Mouse (Mus musculus) MEL (cell line): ENCODE measurements around the gene Dock4. TPM values are rescaled to one million over a fixed set of nuclear protein-coding genes. Genes with fewer than 3 reads are reported as not detected.

ENCODE experiments used
- DNase-seq: peaks from one replicate; pipeline ENCODE4 v3.0.0; 2011; ENCODE audit warnings: low read depth, low spot score
- H3K27ac ChIP-seq: 2 replicates; pipeline ENCODE4 v1.5.1; 2012; ENCODE audit warnings: low read depth, mild to moderate bottlenecking, control low read depth, low read length, moderate library complexity; ENCODE audit not compliant: control insufficient read depth
- H3K27me3 ChIP-seq, 2 experiments: fragments of 150-350 bp in 1 of 2; sonication (generic) in 1 of 2; 2 replicates each; pipeline ENCODE4 v1.6.1; 2012; ENCODE audit warnings: low read length in 2 of 2, mild to moderate bottlenecking in 2 of 2, improper control_type of control experiment in 1 of 2, moderate library complexity in 1 of 2; ENCODE audit not compliant: insufficient read depth in 2 of 2, control insufficient read depth in 1 of 2
- H3K36me3 ChIP-seq, 2 experiments: 2 replicates each; pipeline ENCODE4 v1.6.1; 2012 to 2014; ENCODE audit warnings: low read length in 2 of 2, improper control_type of control experiment in 1 of 2, inconsistent platforms in 1 of 2, mild to moderate bottlenecking in 1 of 2; ENCODE audit not compliant: insufficient read depth in 2 of 2, control insufficient read depth in 1 of 2
- H3K4me1 ChIP-seq, 2 experiments: fragments of 150-350 bp in 1 of 2; sonication (generic) in 1 of 2; 2 replicates each; pipeline ENCODE4 v1.6.1; 2012; ENCODE audit warnings: low read length in 2 of 2, improper control_type of control experiment in 1 of 2, mild to moderate bottlenecking in 1 of 2; ENCODE audit not compliant: insufficient read depth in 2 of 2, control insufficient read depth in 1 of 2
- H3K4me3 ChIP-seq, 2 experiments: fragments of 150-350 bp in 1 of 2; sonication (generic) in 1 of 2; 2 replicates each; pipeline ENCODE4 v1.5.1; 2012; ENCODE audit warnings: low read depth in 2 of 2, low read length in 2 of 2, mild to moderate bottlenecking in 2 of 2, moderate library complexity in 2 of 2, control low read depth in 1 of 2, improper control_type of control experiment in 1 of 2; ENCODE audit not compliant: control insufficient read depth in 1 of 2, insufficient read depth in 1 of 2
- H3K79me2 ChIP-seq: 2 replicates; pipeline ENCODE4 v1.6.1; 2012; ENCODE audit warnings: mild to moderate bottlenecking, low read length, moderate library complexity; ENCODE audit not compliant: control insufficient read depth, poor library complexity, insufficient read depth
- H3K9ac ChIP-seq: 2 replicates; pipeline ENCODE4 v1.6.1; 2012; ENCODE audit warnings: low read depth, mild to moderate bottlenecking, control low read depth, low read length, moderate library complexity; ENCODE audit not compliant: control insufficient read depth, poor library complexity, severe bottlenecking
- H3K9me3 ChIP-seq: fragments of 150-350 bp; sonication (generic); replicated peaks from 2 replicates; pipeline ENCODE4 v1.6.1; 2012; ENCODE audit warnings: mild to moderate bottlenecking, low read length, improper control_type of control experiment, moderate library complexity; ENCODE audit not compliant: insufficient read depth
- BHLHE40 ChIP-seq: IDR thresholded peaks from 2 replicates; pipeline ENCODE4 v1.6.1; 2012; ENCODE audit warnings: low read depth, mild to moderate bottlenecking, inconsistent platforms, low read length, improper control_type of control experiment, borderline replicate concordance
- CHD2 ChIP-seq: IDR thresholded peaks from 2 replicates; pipeline ENCODE4 v1.6.1; 2011; ENCODE audit warnings: low read length, improper control_type of control experiment
- CTCF ChIP-seq, 3 experiments: IDR thresholded peaks in 2 of 3; conservative IDR thresholded peaks in 1 of 3; 2 replicates each; pipeline ENCODE4 v1.5.1; 2011 to 2012; ENCODE audit warnings: low read length in 3 of 3, low read depth in 2 of 3, mild to moderate bottlenecking in 2 of 3, improper control_type of control experiment in 1 of 3, inconsistent platforms in 1 of 3, mixed read lengths in 1 of 3, moderate library complexity in 1 of 3; ENCODE audit not compliant: control insufficient read depth in 1 of 3, insufficient read depth in 1 of 3, poor library complexity in 1 of 3, severe bottlenecking in 1 of 3
- ETS1 ChIP-seq: IDR thresholded peaks from 2 replicates; pipeline ENCODE4 v1.6.1; 2012; ENCODE audit warnings: low read depth, mild to moderate bottlenecking, inconsistent platforms, low read length, improper control_type of control experiment, moderate library complexity
- GABPA ChIP-seq: IDR thresholded peaks from 2 replicates; pipeline ENCODE4 v1.6.1; 2012; ENCODE audit warnings: low read depth, mild to moderate bottlenecking, inconsistent platforms, low read length, improper control_type of control experiment, moderate library complexity
- GATA1 ChIP-seq: IDR thresholded peaks from 2 replicates; pipeline ENCODE4 v1.6.1; 2011; ENCODE audit warnings: low read depth, low read length, improper control_type of control experiment
- HCFC1 ChIP-seq: IDR thresholded peaks from 2 replicates; pipeline ENCODE4 v1.6.1; 2012; ENCODE audit warnings: low read depth, mild to moderate bottlenecking, inconsistent platforms, low read length, improper control_type of control experiment, moderate library complexity
- JUND ChIP-seq: IDR thresholded peaks from 2 replicates; pipeline ENCODE4 v1.6.1; 2011; ENCODE audit warnings: low read depth, mild to moderate bottlenecking, improper control_type of control experiment, low read length
- MAFK ChIP-seq: IDR thresholded peaks from 2 replicates; pipeline ENCODE4 v1.6.1; 2011; ENCODE audit warnings: low read depth, mild to moderate bottlenecking, low read length, improper control_type of control experiment, borderline replicate concordance
- MEF2A ChIP-seq: IDR thresholded peaks from 2 replicates; pipeline ENCODE4 v1.6.1; 2014; ENCODE audit warnings: low read depth, mild to moderate bottlenecking, inconsistent platforms, low read length, improper control_type of control experiment; ENCODE audit not compliant: poor library complexity, insufficient replicate concordance, severe bottlenecking; ENCODE audit errors: extremely low read depth
- MYC ChIP-seq: IDR thresholded peaks from 2 replicates; pipeline ENCODE4 v1.6.1; 2011; ENCODE audit warnings: low read depth, mild to moderate bottlenecking, low read length, improper control_type of control experiment, moderate library complexity
- NRF1 ChIP-seq: IDR thresholded peaks from 2 replicates; pipeline ENCODE4 v1.6.1; 2014; ENCODE audit warnings: low read depth, mild to moderate bottlenecking, inconsistent platforms, low read length, improper control_type of control experiment, moderate library complexity; ENCODE audit not compliant: poor library complexity, insufficient read depth, severe bottlenecking
- POLR2AphosphoS2 ChIP-seq: IDR thresholded peaks from 2 replicates; pipeline ENCODE4 v1.6.1; 2011; ENCODE audit warnings: low read length, improper control_type of control experiment
- POLR2AphosphoS5 ChIP-seq: IDR thresholded peaks from 2 replicates; pipeline ENCODE4 v1.6.1; 2012; ENCODE audit warnings: low read depth, borderline replicate concordance, mild to moderate bottlenecking, inconsistent platforms, low read length, moderate library complexity, mixed read lengths
- RCOR1 ChIP-seq: IDR thresholded peaks from 2 replicates; pipeline ENCODE4 v1.6.1; 2012; ENCODE audit warnings: low read depth, mild to moderate bottlenecking, inconsistent platforms, low read length, improper control_type of control experiment
- SIN3A ChIP-seq: IDR thresholded peaks from 2 replicates; pipeline ENCODE4 v1.6.1; 2012; ENCODE audit warnings: low read length, improper control_type of control experiment, inconsistent platforms
- TBP ChIP-seq: IDR thresholded peaks from 2 replicates; pipeline ENCODE4 v1.8.0; 2011; ENCODE audit warnings: low read depth, low read length, improper control_type of control experiment
- ZKSCAN1 ChIP-seq: IDR thresholded peaks from 2 replicates; pipeline ENCODE4 v1.6.1; 2012; ENCODE audit warnings: low read depth, mild to moderate bottlenecking, inconsistent platforms, low read length, improper control_type of control experiment, moderate library complexity
- ZMIZ1 ChIP-seq: IDR thresholded peaks from 2 replicates; pipeline ENCODE4 v1.6.1; 2012; ENCODE audit warnings: low read depth, mild to moderate bottlenecking, inconsistent platforms, low read length, improper control_type of control experiment, moderate library complexity
- polyA plus RNA-seq, 2 experiments: library from polyadenylated mRNA; stranded (reverse) in 1 of 2; unstranded in 1 of 2; fragments of >175 nt in 1 of 2; fragments of >200 nt in 1 of 2; gene quantifications; 2 replicates each; pipeline versions ENCODE4 v1.2.1 to v1.2.4; 2012; ENCODE audit warnings: low replicate concordance in 2 of 2, low read depth in 1 of 2; ENCODE audit not compliant: insufficient read length in 2 of 2, insufficient read depth in 1 of 2, missing spikeins in 1 of 2
- total RNA-seq: library from RNA; depleted of rRNA; stranded (reverse); fragments of 300-350 nt; gene quantifications from 2 replicates; pipeline ENCODE4 v1.2.3, GENCODE M21; 2012

Gene Dock4
- total and polyA plus RNA-seq, 3 experiments, result 0.08 to 0.17 TPM; not detected in 1

GRCm38 (mm10) chr12:40702233-40702792 lies 256.6 kb downstream of the Dock4 start:
- Histone ChIP-seq H3K9ac (no peak overlapping the region), H3K4me1 (no peaks in the 10 kb centered on the region), H3K36me3 (no peaks in the 10 kb centered on the region), H3K79me2 (no peaks in the 10 kb centered on the region), H3K9me3 (no peaks in the 10 kb centered on the region), H3K4me3 (no peak overlapping the region), H3K27me3 (no peaks in the 10 kb centered on the region; a peak in 1 of 4 replicates), H3K27ac (no peak overlapping the region)
- TF ChIP-seq NRF1 (no peak), HCFC1 (no peak), ETS1 (no peak), RCOR1 (no peak), ZKSCAN1 (no peak), POLR2AphosphoS5 (no peak)
- no peak for DNase-seq

DNA sequence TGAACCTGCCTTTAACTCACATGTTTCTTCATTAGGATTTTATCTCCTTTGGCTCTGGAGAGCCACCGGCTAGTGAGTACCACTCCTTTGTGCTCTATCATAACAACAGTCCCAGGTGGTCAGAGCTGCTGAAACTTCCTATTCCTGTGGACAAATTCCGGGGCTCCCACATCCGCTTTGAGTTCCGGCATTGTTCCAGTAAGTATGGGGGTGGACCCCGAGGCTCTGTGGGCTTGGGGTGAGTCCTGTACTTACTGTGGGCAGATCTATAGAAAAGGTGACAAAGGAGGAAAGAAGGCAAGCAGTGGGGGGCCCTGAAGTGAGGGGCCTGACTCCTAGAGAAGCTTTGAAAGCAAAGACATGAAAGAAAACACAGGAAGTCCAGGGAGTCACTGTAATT lies 258.5 kb downstream of the Dock4 start:
- no peak for DNase-seq
- Histone ChIP-seq H3K4me3 (no peak overlapping the region), H3K79me2 (no peaks in the 10 kb centered on the region), H3K36me3 (no peaks in the 10 kb centered on the region), H3K9me3 (no peaks in the 10 kb centered on the region), H3K27ac (no peak overlapping the region), H3K4me1 (no peaks in the 10 kb centered on the region), H3K27me3 (no peaks in the 10 kb centered on the region; a peak in 1 of 4 replicates), H3K9ac (no peak overlapping the region)
- TF ChIP-seq ZMIZ1 (no peak), MEF2A (no peak), GATA1 (no peak), JUND (no peak), ETS1 (no peak)

DNA sequence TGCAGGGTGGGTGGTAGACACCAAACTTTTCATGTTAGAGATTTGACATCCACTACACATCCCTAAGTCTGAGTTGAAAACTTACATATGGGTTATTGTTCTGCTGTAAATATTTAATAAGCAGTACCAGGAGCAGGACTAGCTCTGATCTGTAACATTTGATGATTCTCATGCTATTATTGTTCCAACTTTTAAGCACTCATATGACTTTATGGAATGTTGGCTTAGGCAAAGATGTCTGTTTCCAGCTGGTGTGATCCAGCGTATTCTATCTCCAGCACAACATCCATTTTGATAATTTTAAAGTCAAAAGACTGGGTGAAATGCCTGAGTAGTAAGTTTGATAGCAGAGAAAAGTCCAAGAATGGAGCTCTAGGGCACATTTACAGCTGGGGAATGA lies 261.4 kb downstream of the Dock4 start:
- Histone ChIP-seq H3K9me3 (no peaks in the 10 kb centered on the region), H3K4me3 (no peak overlapping the region), H3K9ac (no peak overlapping the region), H3K4me1 (no peaks in the 10 kb centered on the region), H3K27ac (no peak overlapping the region), H3K79me2 (no peaks in the 10 kb centered on the region), H3K27me3 (no peaks in the 10 kb centered on the region), H3K36me3 (no peaks in the 10 kb centered on the region)
- TF ChIP-seq CTCF (IDR thresholded peaks at IDR 0.05 in 2 of 3, conservative IDR thresholded peaks at IDR 0.05 in 1 of 3; ENCODE audit: control insufficient read depth in 1 of 3, insufficient read depth in 1 of 3, low read depth in 2 of 3, low read length in 3 of 3, poor library complexity in 1 of 3, severe bottlenecking in 1 of 3), result no peak
- no peak for TF ChIP-seq GABPA
- no peak for TF ChIP-seq CHD2
- no peak for TF ChIP-seq ZMIZ1
- TF ChIP-seq NRF1, result no peak
- TF ChIP-seq HCFC1, result no peak
- TF ChIP-seq MAFK, result no peak
- TF ChIP-seq SIN3A, result no peak
- no peak for TF ChIP-seq MYC
- TF ChIP-seq POLR2AphosphoS2, result no peak
- TF ChIP-seq TBP, result no peak
- no peak for TF ChIP-seq JUND
- TF ChIP-seq BHLHE40, result no peak
- no peak for DNase-seq
